Mouse (Mus musculus) G1E-ER4 (cell line): ENCODE results near the gene Gid4. TPM values are rescaled to one million over a fixed set of nuclear protein-coding genes. Genes with fewer than 3 reads are reported as not detected.

Experiments used
- GATA1 ChIP-seq: IDR thresholded peaks from one replicate; pipeline ENCODE4 v1.8.0; 2012; ENCODE audit warnings: low read length, inconsistent platforms
- polyA plus RNA-seq: library from polyadenylated mRNA; stranded (reverse); fragments of >175 nt; gene quantifications from 2 replicates; pipeline ENCODE4 v1.2.3, GENCODE M21; 2012

Gid4 gene
- polyA plus RNA-seq, 1 experiment = 11.8 TPM

DNA sequence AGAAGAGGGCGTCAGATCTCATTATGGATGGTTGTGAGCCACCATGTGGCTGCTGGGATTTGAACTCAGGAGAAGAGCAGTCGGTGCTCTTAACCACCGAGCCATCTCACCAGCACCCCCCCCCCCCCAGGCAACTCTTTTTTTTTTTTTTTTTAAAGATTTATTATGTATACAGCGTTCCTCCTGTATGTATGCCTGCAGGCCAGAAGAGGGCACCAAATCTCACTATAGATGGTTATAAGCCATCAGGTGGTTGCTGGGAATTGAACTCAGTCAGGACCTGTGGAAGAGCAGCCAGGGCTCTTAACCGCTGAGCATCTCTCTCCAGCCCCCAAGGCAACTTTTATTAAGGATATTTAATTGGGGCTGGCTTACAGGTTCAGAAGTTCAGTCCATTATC is 57.6 kb downstream of the Gid4 start:
- no peak for TF ChIP-seq GATA1

DNA sequence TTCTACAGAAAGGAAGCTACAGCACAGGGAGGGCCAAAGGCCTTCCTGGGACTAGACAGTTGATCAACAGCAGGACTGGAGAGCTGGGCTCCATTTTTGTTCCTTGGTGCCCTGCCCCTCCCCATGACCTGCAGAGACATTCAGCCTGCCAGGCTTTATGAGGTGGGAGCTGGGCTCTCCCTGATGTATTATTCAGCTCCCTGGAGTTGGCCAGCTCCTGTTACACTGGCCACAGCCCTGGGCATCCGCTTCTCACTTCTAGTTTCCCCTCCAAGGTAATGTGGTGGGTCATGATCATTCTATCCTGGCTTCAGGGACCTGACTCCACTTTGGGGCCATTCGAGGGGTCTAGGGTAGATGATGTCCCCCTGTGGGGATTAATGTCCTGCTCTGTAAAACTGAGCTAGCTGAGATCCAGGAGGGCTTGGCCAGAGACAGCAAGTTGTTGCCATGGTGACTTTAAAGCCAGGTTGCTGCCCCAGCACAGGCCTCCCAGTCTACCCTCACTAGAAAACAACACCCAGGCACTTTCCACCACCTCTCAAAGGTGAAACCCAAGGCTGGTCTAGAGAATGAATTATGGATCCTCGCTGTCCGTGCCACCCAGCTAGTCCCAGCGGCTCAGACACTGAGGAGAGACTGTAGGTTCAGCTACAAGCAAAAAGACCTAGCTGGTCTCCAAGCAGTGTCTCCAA is 58.9 kb downstream of the Gid4 start:
- TF ChIP-seq GATA1 = no peak

DNA sequence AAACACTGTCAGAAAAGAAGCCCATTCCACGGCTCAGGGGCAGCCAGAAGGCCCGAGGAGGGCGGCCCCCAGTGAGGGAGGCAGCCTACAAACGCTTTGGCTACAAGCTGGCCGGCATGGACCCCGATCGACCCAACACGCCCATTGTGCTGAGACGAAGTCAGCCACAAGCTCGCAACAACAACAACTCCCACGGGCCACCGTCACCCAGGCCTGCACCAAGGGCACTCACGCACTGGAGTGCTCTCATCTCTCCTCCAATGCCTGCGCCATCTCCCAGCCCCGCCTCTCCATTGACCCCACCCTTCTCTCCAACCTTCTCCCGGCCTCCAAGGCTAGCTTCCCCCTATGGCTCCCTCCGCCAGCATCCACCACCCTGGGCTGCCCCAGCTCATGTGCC is 61.2 kb downstream of the Gid4 start:
- TF ChIP-seq GATA1 = no peak

DNA sequence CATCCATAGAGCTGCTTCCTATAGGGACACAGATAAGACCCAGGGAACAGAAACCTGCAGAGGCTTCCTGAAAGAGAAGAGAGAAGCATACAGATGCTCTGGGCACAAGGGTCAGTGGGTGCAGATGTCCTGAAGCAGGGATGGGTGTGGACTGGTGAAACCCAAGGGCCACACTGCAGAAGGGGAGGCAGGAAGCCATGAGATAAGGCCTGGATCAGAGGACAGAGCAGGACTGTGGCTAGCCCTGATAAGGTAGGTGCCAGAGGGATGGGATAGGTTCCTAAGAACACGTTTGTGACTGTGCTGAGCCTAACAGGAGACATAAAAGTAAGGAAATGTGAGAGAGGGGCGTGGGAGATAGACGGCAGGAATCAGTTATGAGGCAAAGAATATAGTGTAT is 69.3 kb downstream of the Gid4 start:
- no peak for TF ChIP-seq GATA1

DNA sequence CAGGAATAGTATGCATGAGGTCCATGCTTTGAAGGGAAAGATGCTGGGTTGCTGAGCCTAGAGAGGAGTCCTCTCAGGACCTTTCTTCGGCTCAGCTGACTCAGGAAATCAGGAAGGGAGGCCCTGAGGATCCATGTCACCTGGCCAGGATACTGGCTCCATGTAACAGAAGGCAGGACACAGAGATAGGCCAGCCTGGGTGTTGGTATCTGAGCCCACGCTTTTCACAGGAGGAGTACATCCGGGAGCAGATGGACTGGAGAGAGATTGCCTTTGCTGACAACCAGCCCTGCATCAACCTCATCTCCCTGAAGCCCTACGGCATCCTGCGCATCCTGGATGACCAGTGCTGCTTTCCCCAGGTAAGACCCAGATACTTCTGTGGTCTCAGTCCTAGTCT is 75.8 kb downstream of the Gid4 start:
- no peak for TF ChIP-seq GATA1

DNA sequence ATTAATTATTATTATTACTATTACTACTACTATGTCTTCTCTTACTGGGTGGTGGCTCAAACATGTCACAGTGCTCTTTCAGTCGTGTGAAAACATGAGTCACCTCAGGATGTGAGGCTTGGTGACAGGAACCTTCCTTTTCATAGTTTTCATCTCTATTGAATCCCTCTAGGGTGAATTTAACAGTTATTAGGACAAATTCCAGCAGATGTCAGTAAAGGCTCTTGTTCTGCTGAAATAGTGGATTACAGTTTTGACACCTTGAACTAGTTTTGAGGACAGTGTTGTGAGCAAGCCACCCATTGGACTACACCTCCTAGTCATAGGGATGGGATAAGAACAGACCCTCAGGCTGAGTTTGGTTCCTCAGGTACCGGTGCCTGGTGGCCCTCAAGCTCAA is 78.7 kb downstream of the Gid4 start:
- TF ChIP-seq GATA1 = no peak

Other genes starting within 250 kb of the Gid4 start
- 403 and 421 TPM in 2 replicates for gene Srebf1, start 194.6 kb upstream of the Gid4 start, polyA plus RNA-seq
- gene Tom1l2, start 64.2 kb upstream of the Gid4 start, polyA plus RNA-seq = 38.0 and 41.4 TPM in 2 replicates
- 0.04 and 0.08 TPM in 2 replicates for gene Drc3, start 63.8 kb upstream of the Gid4 start, polyA plus RNA-seq
- gene Atpaf2, start 1.3 kb downstream of the Gid4 start, polyA plus RNA-seq = 79.2 and 117 TPM in 2 replicates
- 59.7 and 81.1 TPM in 2 replicates for gene Drg2, start 37.4 kb downstream of the Gid4 start, polyA plus RNA-seq
- not detected in 2 replicates for gene Myo15, start 52.2 kb downstream of the Gid4 start, polyA plus RNA-seq
- 25.9 and 29.0 TPM in 2 replicates for gene Alkbh5, start 119.2 kb downstream of the Gid4 start, polyA plus RNA-seq